Mouse (Mus musculus) ES-E14 (cell line): ENCODE results near the gene Hoxa13. TPM values are rescaled to one million over a fixed set of nuclear protein-coding genes. Genes with fewer than 3 reads are reported as not detected.

Experiments used
- DNase-seq: peaks from one replicate; pipeline ENCODE4 v3.0.0-alpha.2; 2013; ENCODE audit warnings: low read depth, low spot score
- H3K27ac ChIP-seq: 2 replicates; pipeline ENCODE4 v1.5.1; 2012; ENCODE audit warnings: low read depth, mild to moderate bottlenecking, low read length, moderate library complexity, mixed read lengths; ENCODE audit not compliant: poor library complexity, insufficient read depth, severe bottlenecking
- H3K36me3 ChIP-seq: 2 replicates; pipeline ENCODE4 v1.6.1; 2012; ENCODE audit warnings: mild to moderate bottlenecking, low read length, moderate library complexity, mixed read lengths; ENCODE audit not compliant: control insufficient read depth, poor library complexity, insufficient read depth, severe bottlenecking
- H3K4me1 ChIP-seq, 2 experiments: fragments of 150-350 bp in 1 of 2; sonication (generic) in 1 of 2; 2 replicates each; pipeline ENCODE4 v1.6.1; 2012; ENCODE audit warnings: low read length in 2 of 2, mild to moderate bottlenecking in 1 of 2, mixed read lengths in 1 of 2; ENCODE audit not compliant: control insufficient read depth in 2 of 2, insufficient read depth in 2 of 2, poor library complexity in 1 of 2
- H3K4me3 ChIP-seq, 2 experiments: fragments of 150-350 bp in 1 of 2; sonication (generic) in 1 of 2; 2 replicates each; pipeline ENCODE4 v1.5.1; 2012; ENCODE audit warnings: low read length in 2 of 2, low read depth in 1 of 2, mild to moderate bottlenecking in 1 of 2, mixed read lengths in 1 of 2; ENCODE audit not compliant: insufficient read depth in 1 of 2, poor library complexity in 1 of 2, severe bottlenecking in 1 of 2
- H3K9ac ChIP-seq: 2 replicates; pipeline ENCODE4 v1.6.1; 2012; ENCODE audit warnings: low read depth, mild to moderate bottlenecking, low read length, mixed read lengths; ENCODE audit not compliant: poor library complexity, insufficient read depth, severe bottlenecking
- H3K9me3 ChIP-seq: fragments of 150-350 bp; sonication (generic); 2 replicates; pipeline ENCODE4 v1.6.1; 2012; ENCODE audit warnings: low read depth, mild to moderate bottlenecking, low read length; ENCODE audit not compliant: control insufficient read depth, insufficient read depth
- CHD2 ChIP-seq: IDR thresholded peaks from 2 replicates; pipeline ENCODE4 v1.6.1; 2014; ENCODE audit warnings: mild to moderate bottlenecking, low read depth, low read length, inconsistent platforms
- HCFC1 ChIP-seq: IDR thresholded peaks from 2 replicates; pipeline ENCODE4 v1.6.1; 2012; ENCODE audit warnings: low read length, inconsistent platforms, borderline replicate concordance; ENCODE audit not compliant: insufficient read depth
- MAFK ChIP-seq: IDR thresholded peaks from 2 replicates; pipeline ENCODE4 v1.6.1; 2014; ENCODE audit warnings: mild to moderate bottlenecking, low read depth, low read length, inconsistent platforms; ENCODE audit not compliant: insufficient read depth
- ZC3H11A ChIP-seq: IDR thresholded peaks from 2 replicates; pipeline ENCODE4 v1.6.1; 2012; ENCODE audit warnings: low read depth, mild to moderate bottlenecking, inconsistent platforms, low read length, borderline replicate concordance
- ZNF384 ChIP-seq: IDR thresholded peaks from 2 replicates; pipeline ENCODE4 v1.6.1; 2012; ENCODE audit warnings: low read depth, low read length, inconsistent platforms
- in situ Hi-C, 2 experiments: fragments of 600-800 bp; cut with MboI; formaldehyde crosslinking; loops; one replicate each; pipeline ENCODE4 v1.15.1; 2025; ENCODE audit warnings: low sequenced_read_pairs in 2 of 2, inconsistent platforms in 1 of 2; ENCODE audit not compliant: unreplicated experiment in 2 of 2
- total RNA-seq: library from RNA; depleted of rRNA; stranded (reverse); fragments of 300-350 nt; gene quantifications from 2 replicates; pipeline ENCODE4 v1.2.3, GENCODE M21; 2012

Hoxa13 gene
- total RNA-seq, 1 experiment, result 0.40 TPM

GRCm38 (mm10) chr6:52212556-52213118, 48.0 kb downstream of the Hoxa13 start:
- DNase-seq, result no peak
- Histone ChIP-seq H3K9ac (no peak overlapping the region), H3K36me3 (no peaks in the 10 kb centered on the region), H3K4me1 (peaks cover 0 to 4% of the 10 kb centered on the region in 2 experiments; a peak in 1 of 4 replicates), H3K27ac (no peak overlapping the region), H3K4me3 (no peak overlapping the region), H3K9me3 (no peaks in the 10 kb centered on the region)
- in situ Hi-C loops, result loop anchor here in 1 of 2 experiments (25.0 kb wide), 1 partner anchor 600 kb away; no protein-coding TSS in a partner anchor
- TF ChIP-seq ZC3H11A, result no peak
- TF ChIP-seq ZNF384, result no peak
- no peak for TF ChIP-seq HCFC1
- no peak for TF ChIP-seq MAFK

- in situ Hi-C loops, result loop anchor here in 1 of 2 experiments (25.0 kb wide), 1 partner anchor 600 kb away; no protein-coding TSS in a partner anchor
- no peak overlapping the region for H3K9ac ChIP-seq
- TF ChIP-seq MAFK, result no peak
- TF ChIP-seq CHD2, result no peak
- no peak for TF ChIP-seq ZC3H11A
- TF ChIP-seq HCFC1, result no peak
- no peak for TF ChIP-seq ZNF384
- H3K27ac ChIP-seq, result no peak overlapping the region
- no peak for DNase-seq
- no peak overlapping the region for H3K4me3 ChIP-seq
- H3K9me3 ChIP-seq, result no peaks in the 10 kb centered on the region
- no peaks in the 10 kb centered on the region for H3K36me3 ChIP-seq
- H3K4me1 ChIP-seq, result peaks cover 0 to 4% of the 10 kb centered on the region in 2 experiments; a peak in 1 of 4 replicates
Observed at GRCm38 (mm10) chr6:52211961-52212360, 48.7 kb downstream of the Hoxa13 start.

DNA sequence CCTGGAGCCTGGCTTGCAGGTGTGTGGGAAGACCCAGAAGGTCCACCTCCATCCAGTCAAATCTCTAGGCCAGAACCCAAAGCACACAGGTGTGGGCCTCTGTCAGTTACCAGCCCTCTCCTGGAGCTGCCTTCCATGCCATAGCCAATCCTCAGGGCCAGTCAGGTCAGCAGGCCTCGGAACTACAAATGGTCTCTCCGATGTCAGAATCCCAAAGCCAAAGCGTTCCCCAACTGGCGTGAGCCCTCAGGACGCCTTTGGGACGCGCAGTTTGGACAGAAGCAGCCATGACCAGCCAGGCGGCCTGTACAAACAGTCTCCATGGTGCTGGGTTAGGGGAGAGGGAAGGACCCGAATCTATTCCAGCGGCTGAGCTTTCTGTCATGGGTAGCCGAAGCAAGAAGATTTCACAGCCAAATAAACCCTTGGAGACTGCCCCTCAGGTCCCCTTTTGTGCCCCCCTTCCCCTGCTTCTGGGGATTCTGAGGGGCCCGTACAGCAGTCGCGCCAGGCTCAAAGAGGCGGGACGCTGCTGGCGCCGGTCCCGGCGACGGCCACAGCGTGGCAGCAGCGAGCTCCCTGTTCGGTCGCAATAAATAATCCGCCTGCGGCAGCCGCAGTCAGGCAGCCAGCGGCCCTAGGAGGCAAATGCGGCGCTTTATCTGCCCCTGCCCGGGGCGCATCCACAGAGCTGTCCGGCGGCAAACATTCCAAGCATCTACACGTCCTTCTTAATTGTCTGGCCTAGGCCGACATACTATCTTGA, 49.3 kb downstream of the Hoxa13 start:
- in situ Hi-C loops, result loop anchor here in 1 of 2 experiments (25.0 kb wide), 1 partner anchor 599 kb away; no protein-coding TSS in a partner anchor
- DNase-seq, result no peak
- Histone ChIP-seq H3K4me1 (peaks cover 0 to 4% of the 10 kb centered on the region in 2 experiments; a peak in 1 of 4 replicates), H3K4me3 (no peak overlapping the region), H3K9ac (no peak overlapping the region), H3K36me3 (no peaks in the 10 kb centered on the region), H3K9me3 (no peaks in the 10 kb centered on the region), H3K27ac (no peak overlapping the region)
- TF ChIP-seq ZNF384 (no peak), MAFK (no peak), CHD2 (no peak), ZC3H11A (no peak), HCFC1 (no peak)

DNA sequence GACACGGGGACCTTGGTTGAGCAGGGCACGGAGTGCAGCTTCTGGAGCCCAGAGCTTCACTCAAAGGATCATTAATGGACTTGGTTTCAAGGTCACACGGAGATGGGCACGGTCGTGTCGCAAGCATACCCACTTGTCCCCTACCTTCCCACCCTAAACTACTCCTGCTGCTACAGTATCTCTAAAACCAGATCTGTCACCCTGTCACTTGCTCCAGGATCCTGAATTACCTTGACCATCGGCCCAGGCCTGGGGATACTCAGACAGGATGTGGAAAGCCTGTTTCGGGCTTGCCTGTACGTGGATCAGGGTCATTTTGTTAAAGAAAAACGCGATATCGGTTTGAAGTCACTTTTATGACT, 51.0 kb downstream of the Hoxa13 start:
- H3K27ac ChIP-seq, result no peak overlapping the region
- in situ Hi-C loops, result loop anchor here in 1 of 2 experiments (25.0 kb wide), 1 partner anchor 597 kb away; no protein-coding TSS in a partner anchor
- DNase-seq, result no peak
- H3K36me3 ChIP-seq, result no peaks in the 10 kb centered on the region
- H3K9me3 ChIP-seq, result no peaks in the 10 kb centered on the region
- H3K4me1 ChIP-seq, result peaks cover 0 to 5% of the 10 kb centered on the region in 2 experiments; a peak in 1 of 4 replicates
- TF ChIP-seq ZC3H11A (no peak), CHD2 (no peak), HCFC1 (no peak), ZNF384 (no peak), MAFK (no peak)
- no peak overlapping the region for H3K4me3 ChIP-seq
- H3K9ac ChIP-seq, result no peak overlapping the region
